Mouse (Mus musculus): ENCODE measurements around the gene Tspan1.

GRCm38 (mm10) chr4:116164759-116165554 is 2.4 kb downstream of the Tspan1 start:
- TF ChIP-seq POLR2A (IDR thresholded peaks at IDR 0.05; ENCODE audit: control insufficient read depth, low read depth, low read length) (no peak), CTCF (IDR thresholded peaks at IDR 0.05; ENCODE audit: control insufficient read depth, insufficient read depth, insufficient replicate concordance, low read depth, low read length) (no peak)

Data from testis, adult 2 months (tissue).